Mouse (Mus musculus) liver, embryonic 12.5 days (tissue): ENCODE results near the gene Cercam. TPM values are rescaled to one million over a fixed set of nuclear protein-coding genes. Genes with fewer than 3 reads are reported as not detected.

ENCODE experiments used
- ATAC-seq: fragments of 200-750 bp; cut with Nextera tagmentation; 2 replicates; pipeline ENCODE4 v1.8.0; 2017; ENCODE audit warnings: moderate number of reproducible peaks, mild to moderate bottlenecking, moderate library complexity
- H3K27ac ChIP-seq: fragments of 300-500 bp; sonication (generic); 2 replicates; pipeline ENCODE4 v1.5.1; 2016; ENCODE audit warnings: mild to moderate bottlenecking
- H3K27me3 ChIP-seq: fragments of 300-500 bp; sonication (generic); replicated peaks from 2 replicates; pipeline ENCODE4 v1.6.1; 2016; ENCODE audit warnings: mild to moderate bottlenecking, moderate library complexity
- H3K36me3 ChIP-seq: fragments of 300-500 bp; sonication (generic); 2 replicates; pipeline ENCODE4 v1.6.1; 2016; ENCODE audit warnings: mild to moderate bottlenecking, moderate library complexity
- H3K4me1 ChIP-seq: fragments of 300-500 bp; sonication (generic); 2 replicates; pipeline ENCODE4 v1.6.1; 2016
- H3K4me2 ChIP-seq: fragments of 300-500 bp; sonication (generic); 2 replicates; pipeline ENCODE4 v1.6.1; 2016; ENCODE audit warnings: mild to moderate bottlenecking, moderate library complexity
- H3K4me3 ChIP-seq: fragments of 300-500 bp; sonication (generic); 2 replicates; pipeline ENCODE4 v1.5.1; 2016; ENCODE audit warnings: mild to moderate bottlenecking, moderate library complexity
- H3K9ac ChIP-seq: fragments of 300-500 bp; sonication (generic); 2 replicates; pipeline ENCODE4 v1.6.1; 2016; ENCODE audit warnings: mild to moderate bottlenecking, moderate library complexity
- H3K9me3 ChIP-seq: fragments of 300-500 bp; sonication (generic); replicated peaks from 2 replicates; pipeline ENCODE4 v1.6.1; 2016; ENCODE audit warnings: mild to moderate bottlenecking, moderate library complexity
- WGBS: fragments of 180-500 bp; shearing (Covaris S2); methylation state at CpG from one replicate; pipeline ENCODE4 v1.1.7; 2016; ENCODE audit not compliant: insufficient replicate concordance; 5-methylcytosine and 5-hydroxymethylcytosine counted together
- polyA plus RNA-seq: library from polyadenylated mRNA; unstranded; fragments of >200 nt; fragmentation: Nextera tagmentation; extraction: Ambion mirVana; gene quantifications from 2 replicates; pipeline ENCODE4 v1.2.1, GENCODE M21; 2016

Gene Cercam
- polyA plus RNA-seq, 1 experiment from 2014 or later: 47.2 TPM

DNA sequence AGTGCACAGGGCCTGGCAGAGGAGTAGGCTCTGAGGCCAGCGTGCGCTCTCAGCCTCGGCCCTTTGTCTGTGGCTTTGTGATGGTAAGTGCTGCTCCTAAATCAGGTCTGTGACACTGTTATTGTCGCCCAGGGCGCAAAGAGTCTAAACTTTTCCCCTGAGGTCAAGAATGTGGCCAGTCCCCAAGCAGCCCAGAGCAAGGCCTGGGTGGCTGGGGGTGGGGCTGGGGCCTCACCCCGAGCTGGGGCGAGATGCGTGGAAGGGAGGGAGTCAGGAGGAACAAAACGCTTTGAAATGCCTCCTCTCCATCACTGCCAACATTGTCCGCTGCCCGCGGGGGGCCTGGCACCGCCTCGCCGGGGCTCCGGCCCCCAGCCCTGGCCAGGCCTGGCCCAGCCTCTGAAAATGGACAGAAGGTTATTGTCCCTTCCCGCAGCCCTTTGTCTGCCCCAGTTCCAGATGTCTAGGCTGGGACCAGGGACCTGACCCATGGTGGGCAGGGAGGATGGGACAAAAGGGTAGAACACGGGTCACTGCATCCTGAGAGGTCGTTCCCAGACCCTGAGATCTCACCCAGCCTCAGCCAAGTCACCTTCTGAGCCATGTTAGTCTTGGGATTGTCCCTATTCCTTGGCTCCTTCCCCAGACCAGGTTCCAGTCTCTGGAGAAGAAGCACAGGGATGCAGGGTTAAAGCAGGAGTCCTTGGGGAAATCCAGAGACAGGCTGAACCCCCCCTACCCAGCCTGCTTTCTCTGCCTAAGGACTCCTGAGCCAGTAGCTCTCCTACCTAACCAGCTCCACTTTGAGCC is 12.3 kb upstream of the Cercam start:
- Histone ChIP-seq H3K4me1 (peaks cover 10% of the 10 kb centered on the region; the same call in 1 of the 2 replicates), H3K36me3 (no peaks in the 10 kb centered on the region), H3K4me2 (no peak overlapping the region), H3K27me3 (peaks cover 43% of the 10 kb centered on the region), H3K9me3 (no peaks in the 10 kb centered on the region), H3K4me3 (no peak overlapping the region), H3K9ac (no peak overlapping the region), H3K27ac (no peak overlapping the region)
- no peak for ATAC-seq
- 50% methylated on average over 19 of the region's 19 CpGs for WGBS

DNA sequence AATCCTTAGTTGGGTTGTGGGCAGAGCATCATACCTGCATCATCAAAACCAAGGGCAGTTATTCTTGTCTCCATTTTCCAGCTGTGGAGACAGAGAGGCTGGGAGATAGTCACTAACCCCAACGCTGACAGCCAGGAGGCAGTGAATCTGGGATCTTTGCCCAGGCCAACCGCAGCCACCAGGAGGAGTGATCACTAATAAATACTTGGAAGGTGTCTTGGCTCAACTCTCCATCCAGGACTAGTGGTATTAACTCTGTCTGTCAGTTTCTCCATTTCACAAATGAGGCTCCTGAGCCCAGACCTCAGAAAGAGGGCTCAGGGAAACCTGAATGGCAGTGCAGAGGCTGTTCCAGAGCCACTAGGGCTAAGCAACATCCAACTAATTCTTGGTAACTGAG is 11.6 kb upstream of the Cercam start:
- H3K27me3 ChIP-seq: peaks cover 43% of the 10 kb centered on the region
- peaks cover 10% of the 10 kb centered on the region; the same call in 1 of the 2 replicates for H3K4me1 ChIP-seq
- no peak overlapping the region for H3K9ac ChIP-seq
- H3K36me3 ChIP-seq: no peaks in the 10 kb centered on the region
- no peak overlapping the region for H3K27ac ChIP-seq
- H3K9me3 ChIP-seq: no peaks in the 10 kb centered on the region
- H3K4me2 ChIP-seq: no peak overlapping the region
- no peak for ATAC-seq
- H3K4me3 ChIP-seq: no peak overlapping the region
- 34% methylated on average over 2 of the region's 2 CpGs for WGBS

DNA sequence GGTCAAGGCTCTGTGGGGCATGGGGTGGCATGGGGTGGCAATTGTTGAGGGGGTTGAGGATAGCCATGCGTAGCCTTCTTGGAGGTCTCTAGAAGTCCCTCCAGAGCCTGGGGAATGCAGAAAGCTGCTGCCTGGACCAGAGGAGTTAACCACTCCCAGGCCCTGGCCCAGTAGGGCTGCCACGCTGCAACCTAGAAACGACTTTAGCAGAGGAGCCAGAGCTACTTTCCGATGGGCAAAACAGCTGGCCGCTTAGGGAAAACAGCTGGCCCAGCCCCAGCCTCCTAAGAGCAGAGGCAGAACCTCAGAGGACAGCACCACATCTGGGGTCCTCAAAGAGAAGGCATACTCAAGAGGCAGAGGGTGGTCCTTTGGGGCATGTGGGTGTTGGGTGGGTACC is 11.0 kb upstream of the Cercam start:
- Histone ChIP-seq H3K9ac (no peak overlapping the region), H3K27me3 (peaks cover 43% of the 10 kb centered on the region), H3K4me3 (no peak overlapping the region), H3K4me2 (no peak overlapping the region), H3K36me3 (no peaks in the 10 kb centered on the region), H3K27ac (no peak overlapping the region), H3K9me3 (no peaks in the 10 kb centered on the region), H3K4me1 (peaks cover 10% of the 10 kb centered on the region; the same call in 1 of the 2 replicates)
- 53% methylated on average over 5 of the region's 5 CpGs for WGBS
- ATAC-seq: no peak

DNA sequence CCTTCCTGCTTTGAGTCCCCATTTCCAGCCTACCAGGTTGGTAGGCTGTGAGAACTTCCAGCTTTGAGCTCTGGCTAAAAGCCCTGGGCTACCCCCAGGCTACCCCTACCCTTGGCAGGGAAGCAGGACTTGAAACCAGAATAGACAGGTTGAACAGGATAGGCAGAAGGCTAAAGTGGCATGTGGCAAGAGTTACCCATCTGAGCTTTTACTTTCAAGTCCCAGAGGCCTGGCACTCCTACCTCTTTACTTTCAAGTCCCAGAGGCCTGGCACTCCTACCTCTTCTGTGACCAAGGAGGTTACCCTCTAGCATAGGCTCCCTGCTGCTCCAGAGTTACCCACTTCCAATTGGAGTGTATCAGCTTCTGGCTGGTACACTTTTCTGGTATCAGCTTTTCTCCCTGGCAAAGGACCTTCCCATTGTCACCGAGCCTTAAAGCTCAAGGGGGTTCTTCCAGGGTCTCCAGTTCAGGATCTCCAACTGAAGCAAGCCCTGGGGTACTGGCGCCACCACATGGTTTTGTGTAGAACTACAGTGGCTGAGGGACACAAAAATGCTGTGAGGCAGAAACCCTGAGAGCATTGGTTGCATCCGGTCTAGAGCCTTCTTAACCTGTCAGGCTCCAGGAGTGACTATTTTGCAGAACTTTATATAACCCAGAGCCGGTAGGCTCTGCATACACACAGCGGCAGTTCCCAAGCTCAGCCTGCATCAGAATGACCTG is 10.1 kb upstream of the Cercam start:
- no peaks in the 10 kb centered on the region for H3K36me3 ChIP-seq
- no peak overlapping the region for H3K27ac ChIP-seq
- no peak overlapping the region for H3K4me3 ChIP-seq
- WGBS: 9% methylated on average over 5 of the region's 5 CpGs
- ATAC-seq: no peak
- H3K9ac ChIP-seq: no peak overlapping the region
- H3K27me3 ChIP-seq: peaks cover 42% of the 10 kb centered on the region
- H3K4me1 ChIP-seq: peaks cover 4% of the 10 kb centered on the region; the same call in 1 of the 2 replicates
- H3K4me2 ChIP-seq: no peak overlapping the region
- no peaks in the 10 kb centered on the region for H3K9me3 ChIP-seq

DNA sequence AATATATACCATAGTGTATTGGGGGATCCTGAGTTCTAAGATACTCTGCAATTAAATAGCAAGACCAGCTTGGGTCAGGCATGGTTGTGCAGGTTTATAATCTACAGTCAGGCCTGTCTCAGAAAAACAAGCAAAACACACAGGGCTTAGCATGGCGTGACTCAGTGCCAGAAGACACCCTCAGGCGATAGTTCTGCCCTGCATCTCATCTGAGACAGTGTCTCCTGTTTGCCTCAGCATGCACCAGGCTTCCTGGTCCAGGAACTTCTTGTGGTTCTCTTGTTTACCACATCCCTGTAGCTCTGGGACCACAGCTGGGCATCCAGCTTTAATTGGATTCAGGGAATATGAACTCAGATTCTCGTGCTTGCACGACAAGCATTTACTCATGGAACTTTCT is 3.8 kb upstream of the Cercam start:
- no peak for ATAC-seq
- peaks cover 6% of the 10 kb centered on the region; the same call in 1 of the 2 replicates for H3K27me3 ChIP-seq
- no peaks in the 10 kb centered on the region for H3K9me3 ChIP-seq
- H3K4me3 ChIP-seq: no peak overlapping the region
- peaks cover 12% of the 10 kb centered on the region for H3K4me1 ChIP-seq
- no peak overlapping the region for H3K27ac ChIP-seq
- WGBS: 58% methylated on average over 4 of the region's 4 CpGs
- no peaks in the 10 kb centered on the region for H3K36me3 ChIP-seq
- no peak overlapping the region for H3K4me2 ChIP-seq
- H3K9ac ChIP-seq: no peak overlapping the region

DNA sequence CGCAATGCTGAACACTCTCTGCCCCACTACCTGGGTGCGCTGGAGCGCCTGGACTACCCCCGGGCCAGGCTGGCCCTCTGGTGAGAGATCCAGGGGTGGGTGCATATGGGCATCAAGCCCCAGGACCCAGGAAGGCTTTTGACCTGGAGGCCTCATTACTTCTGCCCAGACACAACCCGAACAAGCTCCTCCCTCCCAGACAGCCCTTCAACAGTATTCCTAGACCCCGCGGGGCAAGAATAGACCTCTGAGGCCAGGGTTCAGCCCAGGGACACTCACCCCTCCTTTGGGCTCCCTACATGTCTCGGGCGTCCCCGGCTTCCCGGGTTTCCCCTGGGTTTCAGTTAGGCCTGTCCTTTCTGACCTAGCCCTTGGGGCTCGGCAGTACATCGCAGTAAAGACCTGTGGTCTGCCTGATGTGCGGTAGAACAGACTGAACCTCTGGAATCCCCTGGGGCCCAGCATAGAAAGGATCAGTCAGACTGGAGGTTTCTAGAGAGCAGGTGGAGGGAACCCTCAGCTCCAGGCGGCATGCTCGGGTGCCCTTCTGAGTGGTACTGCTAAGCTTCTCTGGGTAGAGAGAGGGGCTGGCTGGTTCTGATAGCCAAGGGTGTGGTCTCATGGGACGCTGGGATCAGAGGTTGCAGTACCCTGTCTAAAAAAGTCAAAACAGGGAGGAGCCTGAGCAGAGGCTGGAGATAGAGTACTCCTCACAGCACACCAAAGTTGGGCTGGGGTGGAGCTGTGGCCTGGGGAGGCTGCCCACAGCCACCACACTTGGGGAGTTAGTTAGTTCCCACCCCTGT is 885 bp downstream of the Cercam start:
- Histone ChIP-seq H3K4me2 (peak overlapping the region; percentile 88), H3K4me1 (peaks cover 48% of the 10 kb centered on the region), H3K4me3 (peak overlapping the region; percentile 80), H3K27ac (peak overlapping the region; percentile 99), H3K36me3 (peaks cover 41% of the 10 kb centered on the region), H3K9me3 (no peaks in the 10 kb centered on the region), H3K27me3 (no peaks in the 10 kb centered on the region), H3K9ac (peak overlapping the region; percentile 94)
- ATAC-seq: peak; percentile 94
- WGBS: under 1% methylated on average over 17 of the region's 17 CpGs

DNA sequence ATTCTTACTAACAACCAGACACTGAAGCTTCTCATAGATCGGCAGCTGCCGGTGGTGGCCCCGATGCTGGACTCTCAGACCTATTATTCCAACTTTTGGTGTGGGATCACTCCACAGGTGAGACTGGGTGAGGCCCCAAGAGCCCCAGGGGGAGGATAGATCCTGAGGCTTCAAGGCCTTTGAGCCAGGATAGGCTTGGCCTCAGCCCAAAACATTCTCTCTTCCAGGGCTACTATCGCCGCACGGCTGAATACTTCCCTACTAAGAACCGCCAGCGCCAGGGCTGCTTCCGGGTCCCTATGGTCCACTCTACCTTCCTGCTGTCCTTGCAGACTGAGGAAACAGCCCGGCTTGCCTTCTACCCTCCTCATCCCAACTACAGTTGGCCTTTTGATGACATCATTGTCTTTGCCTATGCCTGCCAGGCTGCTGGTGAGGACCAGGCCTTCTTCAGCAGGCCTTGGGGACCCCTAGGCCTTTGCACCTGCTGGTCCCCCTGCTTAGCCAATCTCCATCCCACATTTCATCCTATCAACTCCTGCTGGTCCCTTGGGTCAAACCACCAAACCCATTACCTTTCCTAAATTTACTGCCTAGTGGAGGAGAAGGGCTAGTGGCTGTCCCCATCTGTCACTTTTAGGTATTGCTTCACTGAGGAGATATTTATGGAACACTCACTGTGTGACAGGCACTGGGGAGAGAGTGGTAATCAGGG is 3.8 kb downstream of the Cercam start:
- Histone ChIP-seq H3K27me3 (no peaks in the 10 kb centered on the region), H3K4me2 (peak overlapping the region; percentile 1; the same call in 1 of the 2 replicates), H3K4me1 (peaks cover 48% of the 10 kb centered on the region), H3K36me3 (peaks cover 69% of the 10 kb centered on the region), H3K9ac (0 out of 2 replicates have a peak overlapping the region, but pooled peaks have one; percentile 23), H3K9me3 (no peaks in the 10 kb centered on the region), H3K27ac (no peak overlapping the region), H3K4me3 (no peak overlapping the region)
- WGBS: 90% methylated on average over 10 of the region's 10 CpGs
- no peak for ATAC-seq

DNA sequence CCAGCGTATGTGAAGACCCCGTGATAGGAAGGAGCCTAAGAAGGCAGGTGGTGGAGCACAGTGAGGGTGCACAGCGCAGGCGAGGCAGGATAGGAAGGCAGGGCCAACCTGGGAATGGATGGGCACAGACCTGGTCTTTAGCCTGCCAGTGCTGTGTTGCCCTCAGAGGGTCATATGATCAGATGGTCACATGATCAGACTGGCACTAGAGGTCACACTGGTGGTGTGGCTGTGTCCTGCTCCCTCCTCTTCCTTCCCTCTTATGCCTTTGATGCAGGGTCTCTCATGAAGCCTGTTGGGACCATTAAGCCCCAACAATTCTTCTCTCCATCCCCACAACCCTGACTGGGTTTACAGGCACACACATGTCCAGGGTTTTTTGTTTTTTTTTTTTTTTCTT is 4.8 kb downstream of the Cercam start:
- Histone ChIP-seq H3K27ac (peak overlapping the region; percentile 55; the same call in 1 of the 2 replicates), H3K4me2 (no peak overlapping the region), H3K4me3 (no peak overlapping the region), H3K4me1 (peaks cover 42% of the 10 kb centered on the region), H3K27me3 (no peaks in the 10 kb centered on the region), H3K9ac (no peak overlapping the region), H3K9me3 (no peaks in the 10 kb centered on the region), H3K36me3 (peaks cover 80% of the 10 kb centered on the region)
- no peak for ATAC-seq
- WGBS: 84% methylated on average over 4 of the region's 4 CpGs

DNA sequence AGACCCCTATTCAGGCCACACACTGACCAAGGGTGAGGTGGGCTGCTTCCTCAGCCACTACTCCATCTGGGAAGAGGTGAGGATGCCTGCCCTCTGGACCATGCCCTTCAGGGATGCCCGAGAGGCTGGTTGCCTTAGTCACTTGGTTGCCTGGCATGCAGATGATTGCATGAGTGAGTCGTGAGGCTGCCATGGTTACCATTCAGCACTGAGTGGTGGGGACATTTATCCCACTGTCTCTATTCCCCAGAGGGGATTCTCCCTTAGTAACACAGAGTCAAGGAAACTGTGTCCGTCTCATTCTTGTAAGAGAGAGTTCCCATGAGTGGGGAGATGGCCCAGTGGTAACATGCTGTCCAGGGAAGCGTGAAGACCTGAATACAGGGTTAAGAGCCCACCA is 9.1 kb downstream of the Cercam start:
- H3K4me3 ChIP-seq: no peak overlapping the region
- H3K9me3 ChIP-seq: no peaks in the 10 kb centered on the region
- H3K27ac ChIP-seq: no peak overlapping the region
- 85% methylated on average over 4 of the region's 4 CpGs for WGBS
- peaks cover 88% of the 10 kb centered on the region for H3K36me3 ChIP-seq
- H3K9ac ChIP-seq: no peak overlapping the region
- H3K4me2 ChIP-seq: no peak overlapping the region
- peaks cover 9% of the 10 kb centered on the region for H3K4me1 ChIP-seq
- no peak for ATAC-seq
- H3K27me3 ChIP-seq: no peaks in the 10 kb centered on the region

DNA sequence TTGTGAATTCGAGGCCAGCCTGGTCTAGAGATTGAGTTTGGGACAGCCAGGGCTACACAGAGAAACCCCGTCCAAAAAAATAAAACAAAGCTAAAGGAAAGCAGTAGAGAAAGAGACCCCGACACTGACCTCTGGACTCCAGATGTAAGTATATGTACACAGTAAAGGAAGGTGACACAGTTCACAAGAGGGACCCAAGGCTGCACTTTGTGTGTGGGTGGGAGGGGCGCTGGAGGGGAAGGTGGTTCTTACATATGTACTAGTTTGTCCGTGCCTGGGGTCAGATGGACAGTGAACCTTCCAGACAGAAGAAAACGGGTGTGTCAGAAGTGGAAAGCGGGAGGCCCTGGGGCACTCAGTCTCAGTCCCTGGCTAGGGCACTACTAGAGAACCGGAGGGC is 10.2 kb downstream of the Cercam start:
- no peak for ATAC-seq
- Histone ChIP-seq H3K4me1 (no peaks in the 10 kb centered on the region), H3K4me2 (no peak overlapping the region), H3K9ac (no peak overlapping the region), H3K36me3 (peaks cover 77% of the 10 kb centered on the region), H3K4me3 (no peak overlapping the region), H3K9me3 (no peaks in the 10 kb centered on the region), H3K27ac (no peak overlapping the region), H3K27me3 (no peaks in the 10 kb centered on the region)
- 73% methylated on average over 8 of the region's 8 CpGs for WGBS
